ENCODE assay signal across 20 mouse cellular contexts in the genomic region with DNA sequence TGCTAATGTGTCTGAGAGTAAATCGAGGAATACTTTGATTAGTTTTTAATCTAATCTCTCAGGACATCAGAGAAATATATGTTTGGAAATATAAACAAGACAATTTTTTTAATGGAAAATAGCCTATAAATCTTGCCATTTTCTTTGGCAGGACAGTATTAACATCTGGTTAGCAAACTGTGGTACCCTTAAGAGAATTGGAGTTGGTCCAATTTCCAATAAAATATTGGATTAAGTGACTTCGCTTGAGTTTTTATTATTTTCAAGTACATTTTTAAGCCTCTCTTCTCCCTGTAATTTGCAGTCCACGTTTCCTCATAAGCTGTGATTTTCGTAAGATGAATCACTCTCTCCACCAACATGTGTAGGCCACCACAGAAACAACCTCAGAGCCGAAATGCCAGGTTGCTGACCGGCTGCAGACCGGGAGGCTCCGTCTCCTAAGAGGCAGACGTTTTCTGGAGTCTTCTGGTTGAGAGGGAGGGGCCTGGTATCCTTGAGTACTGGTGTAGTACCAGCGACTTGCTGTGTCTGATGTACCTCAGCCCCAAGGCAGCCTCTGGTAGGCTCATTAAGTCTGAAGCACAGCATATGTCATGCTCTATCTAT.
DNase-seq lines count a peak whose midpoint lies in the region; ATAC-seq lines count a peak whose summit lies in the region.
"Had no signal": no experiment of that assay in that cellular context is flagged by ENCODE, and none has a peak within 500 bp of the region (broad histone marks: within the 10 kb centered on the region; RNA-seq: fewer than 3 reads in every experiment).

No protein-coding gene starts in this region.

- no peak for DNase-seq in lung, postnatal 25 days (ENCODE audit: low spot score)
- peak; percentile 64 for DNase-seq in NIH3T3 (ENCODE audit: low read depth)
- DNase-seq in midbrain, embryonic 10.5 days (ENCODE audit: low spot score) = no peak
- DNase-seq: adrenal gland, postnatal 14 days; cerebellum, adult 2 months; cerebellum, postnatal 36 days; embryo, embryonic 11 days; kidney, adult 11 months; kidney, postnatal 4 days; liver, embryonic 13.5 days; lung, adult 2 months; right cerebral cortex, postnatal 25 days; spleen, adult 18-20 months had no signal

- no peak overlapping the region for H3K9ac ChIP-seq in forebrain, embryonic 15.5 days (replicated peaks)
- H3K9ac ChIP-seq in forebrain, embryonic 12.5 days = no peak overlapping the region
- H3K9ac ChIP-seq in lung, embryonic 16.5 days (ENCODE audit: low read length) = no peak overlapping the region
- no peak overlapping the region for H3K9ac ChIP-seq in limb, embryonic 13.5 days
- H3K9ac ChIP-seq: liver, embryonic 13.5 days; midbrain, embryonic 12.5 days had no signal

- ATAC-seq in forebrain, embryonic 15.5 days (replicated peaks) = no peak
- ATAC-seq in forebrain, embryonic 12.5 days (ENCODE audit: low FRiP score) = no peak
- 0 out of 2 replicates have a peak, but pooled peaks have one; percentile 4 for ATAC-seq in lung, embryonic 16.5 days (ENCODE audit: low read depth)
- ATAC-seq in limb, embryonic 13.5 days (ENCODE audit: low FRiP score, low read depth) = no peak
- no peak for ATAC-seq in erythroblast, adult 5-6 weeks (replicated peaks; ENCODE audit: low FRiP score, poor library complexity, severe bottlenecking)

- no peaks in the 10 kb centered on the region for H3K9me3 ChIP-seq in forebrain, embryonic 15.5 days
- no peaks in the 10 kb centered on the region for H3K9me3 ChIP-seq in forebrain, embryonic 12.5 days
- H3K9me3 ChIP-seq in lung, embryonic 16.5 days (ENCODE audit: control insufficient read depth, low read length) = no peaks in the 10 kb centered on the region
- no peaks in the 10 kb centered on the region for H3K9me3 ChIP-seq in limb, embryonic 13.5 days
- peaks cover 4% of the 10 kb centered on the region; the same call in 1 of the 2 replicates for H3K9me3 ChIP-seq in midbrain, embryonic 10.5 days (replicated peaks)
- H3K9me3 ChIP-seq: heart, embryonic 10.5 days; liver, embryonic 13.5 days; midbrain, embryonic 12.5 days had no signal

- H3K36me3 ChIP-seq in forebrain, embryonic 15.5 days = no peaks in the 10 kb centered on the region
- H3K36me3 ChIP-seq in forebrain, embryonic 12.5 days (replicated peaks) = no peaks in the 10 kb centered on the region; the same call in 1 of the 2 replicates
- H3K36me3 ChIP-seq in lung, embryonic 16.5 days (ENCODE audit: control insufficient read depth, insufficient read depth, low read length) = no peaks in the 10 kb centered on the region
- 0 out of 2 replicates have a peak, but pooled peaks cover 11% of the 10 kb centered on the region for H3K36me3 ChIP-seq in limb, embryonic 13.5 days
- peaks cover 9% of the 10 kb centered on the region; the same call in 1 of the 2 replicates for H3K36me3 ChIP-seq in midbrain, embryonic 10.5 days
- H3K36me3 ChIP-seq: liver, embryonic 13.5 days; midbrain, embryonic 12.5 days had no signal

- no peak overlapping the region for H3K4me3 ChIP-seq in forebrain, embryonic 15.5 days
- no peak overlapping the region for H3K4me3 ChIP-seq in forebrain, embryonic 12.5 days (replicated peaks)
- H3K4me3 ChIP-seq in lung, embryonic 16.5 days (ENCODE audit: low read length) = no peak overlapping the region
- H3K4me3 ChIP-seq in limb, embryonic 13.5 days = no peak overlapping the region
- no peak overlapping the region for H3K4me3 ChIP-seq in midbrain, embryonic 10.5 days
- H3K4me3 ChIP-seq: heart, embryonic 10.5 days; liver, embryonic 13.5 days; midbrain, embryonic 12.5 days had no signal

- no peak overlapping the region for H3K4me2 ChIP-seq in forebrain, embryonic 15.5 days (replicated peaks)
- H3K4me2 ChIP-seq in forebrain, embryonic 12.5 days = no peak overlapping the region
- H3K4me2 ChIP-seq in lung, embryonic 16.5 days (ENCODE audit: low read depth, low read length) = no peak overlapping the region
- no peak overlapping the region for H3K4me2 ChIP-seq in limb, embryonic 13.5 days (replicated peaks)
- H3K4me2 ChIP-seq: liver, embryonic 13.5 days; midbrain, embryonic 12.5 days had no signal

- WGBS in forebrain, embryonic 15.5 days = 73% methylated on average over 10 of the region's 10 CpGs
- WGBS in forebrain, embryonic 12.5 days = 72% methylated on average over 10 of the region's 10 CpGs
- 47% methylated on average over 10 of the region's 10 CpGs for WGBS in lung, embryonic 16.5 days
- 51% methylated on average over 10 of the region's 10 CpGs for WGBS in limb, embryonic 13.5 days
- WGBS in midbrain, embryonic 10.5 days = 83% methylated on average over 10 of the region's 10 CpGs

- no peaks in the 10 kb centered on the region for H3K27me3 ChIP-seq in forebrain, embryonic 15.5 days
- H3K27me3 ChIP-seq in forebrain, embryonic 12.5 days = no peaks in the 10 kb centered on the region
- no peaks in the 10 kb centered on the region for H3K27me3 ChIP-seq in lung, embryonic 16.5 days (ENCODE audit: control insufficient read depth, insufficient read depth, low read depth, low read length)
- H3K27me3 ChIP-seq in limb, embryonic 13.5 days = no peaks in the 10 kb centered on the region
- no peaks in the 10 kb centered on the region for H3K27me3 ChIP-seq in midbrain, embryonic 10.5 days (ENCODE audit: low read depth, poor library complexity, severe bottlenecking)
- H3K27me3 ChIP-seq: liver, embryonic 13.5 days; midbrain, embryonic 12.5 days had no signal

- H3K4me1 ChIP-seq in forebrain, embryonic 15.5 days = peaks cover 61% of the 10 kb centered on the region
- peaks cover 33% of the 10 kb centered on the region for H3K4me1 ChIP-seq in forebrain, embryonic 12.5 days
- peaks cover 12% of the 10 kb centered on the region for H3K4me1 ChIP-seq in lung, embryonic 16.5 days (replicated peaks; ENCODE audit: control insufficient read depth, insufficient read depth, low read length)
- peaks cover 50% of the 10 kb centered on the region for H3K4me1 ChIP-seq in limb, embryonic 13.5 days
- H3K4me1 ChIP-seq in midbrain, embryonic 10.5 days = peaks cover 28% of the 10 kb centered on the region
- H3K4me1 ChIP-seq: liver, embryonic 13.5 days had no signal

- H3K27ac ChIP-seq in forebrain, embryonic 15.5 days (replicated peaks) = peak overlapping the region; percentile 56
- no peak overlapping the region for H3K27ac ChIP-seq in forebrain, embryonic 12.5 days
- 0 out of 2 replicates have a peak overlapping the region, but pooled peaks have one; percentile 36 for H3K27ac ChIP-seq in lung, embryonic 16.5 days (ENCODE audit: low read length)
- peak overlapping the region; percentile 6; the same call in 1 of the 2 replicates for H3K27ac ChIP-seq in limb, embryonic 13.5 days
- H3K27ac ChIP-seq in midbrain, embryonic 10.5 days (replicated peaks) = no peak overlapping the region
- H3K27ac ChIP-seq: heart, embryonic 10.5 days; liver, embryonic 13.5 days; midbrain, embryonic 12.5 days had no signal

Comparison
In these comparisons a context has a peak if more than half of its experiments do, and no peak if none do; other contexts are left out.
1. H3K27ac ChIP-seq: peak in forebrain, embryonic 15.5 days (single experiment), lung, embryonic 16.5 days (single experiment) and limb, embryonic 13.5 days (single experiment); none in forebrain, embryonic 12.5 days (single experiment) and midbrain, embryonic 10.5 days (single experiment).